Mouse (Mus musculus): ENCODE data around the gene Tm6sf1. TPM values are rescaled to one million over a fixed set of nuclear protein-coding genes. Genes with fewer than 3 reads are reported as not detected.

Tm6sf1 gene
- polyA plus RNA-seq, 1 experiment, result 115 TPM

- Histone ChIP-seq H3K36me3 (ENCODE audit: control insufficient read depth, insufficient read depth, low read length) (peaks cover 15% of the 10 kb centered on the region), H3K4me3 (ENCODE audit: extremely low read depth, insufficient read depth, insufficient read length) (no peak overlapping the region), H3K27me3 (ENCODE audit: control insufficient read depth, insufficient read depth, low read length) (no peaks in the 10 kb centered on the region), H3K4me1 (ENCODE audit: control insufficient read depth, insufficient read depth, insufficient read length) (peaks cover 2% of the 10 kb centered on the region; the same call in 1 of the 2 replicates), H3K27ac (ENCODE audit: insufficient read depth, low read length) (no peak overlapping the region)
- no peak for DNase-seq (ENCODE audit: low read depth in 1 of 2, low spot score in 2 of 2)
- no peak for TF ChIP-seq POLR2A (IDR thresholded peaks at IDR 0.05; ENCODE audit: low read depth, low read length)
- TF ChIP-seq CTCF (IDR thresholded peaks at IDR 0.05; ENCODE audit: extremely low read depth, insufficient read depth, insufficient read length, insufficient replicate concordance), result no peak
- 83% methylated on average over 9 of the region's 9 CpGs for WGBS
Measured at GRCm38 (mm10) chr7:81875372-81875771, 16.6 kb downstream of the Tm6sf1 start.

- H3K36me3 ChIP-seq (ENCODE audit: control insufficient read depth, insufficient read depth, low read length), result peaks cover 11% of the 10 kb centered on the region
- WGBS, result 85% methylated on average over 5 of the region's 5 CpGs
- H3K27me3 ChIP-seq (ENCODE audit: control insufficient read depth, insufficient read depth, low read length), result no peaks in the 10 kb centered on the region
- TF ChIP-seq POLR2A (IDR thresholded peaks at IDR 0.05; ENCODE audit: low read depth, low read length), result no peak
- TF ChIP-seq CTCF (IDR thresholded peaks at IDR 0.05; ENCODE audit: extremely low read depth, insufficient read depth, insufficient read length, insufficient replicate concordance), result no peak
- no peak overlapping the region for H3K4me3 ChIP-seq (ENCODE audit: extremely low read depth, insufficient read depth, insufficient read length)
- H3K27ac ChIP-seq (ENCODE audit: insufficient read depth, low read length), result peak overlapping the region; percentile 16
- DNase-seq (ENCODE audit: low read depth in 1 of 2, low spot score in 2 of 2), result no peak
- peaks cover 3% of the 10 kb centered on the region; the same call in 1 of the 2 replicates for H3K4me1 ChIP-seq (ENCODE audit: control insufficient read depth, insufficient read depth, insufficient read length)
Measured at GRCm38 (mm10) chr7:81880286-81880685, 21.5 kb downstream of the Tm6sf1 start.

GRCm38 (mm10) chr7:81880797-81881196 lies 22.0 kb downstream of the Tm6sf1 start:
- peaks cover 3% of the 10 kb centered on the region; the same call in 1 of the 2 replicates for H3K4me1 ChIP-seq (ENCODE audit: control insufficient read depth, insufficient read depth, insufficient read length)
- H3K27me3 ChIP-seq (ENCODE audit: control insufficient read depth, insufficient read depth, low read length), result no peaks in the 10 kb centered on the region
- H3K4me3 ChIP-seq (ENCODE audit: extremely low read depth, insufficient read depth, insufficient read length), result no peak overlapping the region
- DNase-seq (ENCODE audit: low read depth in 1 of 2, low spot score in 2 of 2), result peak in 1 of 2 experiments; percentile 54
- H3K36me3 ChIP-seq (ENCODE audit: control insufficient read depth, insufficient read depth, low read length), result peaks cover 11% of the 10 kb centered on the region
- WGBS, result 38% methylated on average over 4 of the region's 4 CpGs
- TF ChIP-seq POLR2A (IDR thresholded peaks at IDR 0.05; ENCODE audit: low read depth, low read length) (no peak), CTCF (IDR thresholded peaks at IDR 0.05; ENCODE audit: extremely low read depth, insufficient read depth, insufficient read length, insufficient replicate concordance) (no peak)
- H3K27ac ChIP-seq (ENCODE audit: insufficient read depth, low read length), result no peak overlapping the region

- no peak overlapping the region for H3K4me3 ChIP-seq (ENCODE audit: extremely low read depth, insufficient read depth, insufficient read length)
- peaks cover 9% of the 10 kb centered on the region for H3K36me3 ChIP-seq (ENCODE audit: control insufficient read depth, insufficient read depth, low read length)
- H3K27ac ChIP-seq (ENCODE audit: insufficient read depth, low read length), result peak overlapping the region; percentile 23; the same call in 1 of the 2 replicates
- H3K4me1 ChIP-seq (ENCODE audit: control insufficient read depth, insufficient read depth, insufficient read length), result peaks cover 3% of the 10 kb centered on the region; the same call in 1 of the 2 replicates
- DNase-seq (ENCODE audit: low read depth in 1 of 2, low spot score in 2 of 2), result no peak
- WGBS, result 75% methylated on average over 3 of the region's 3 CpGs
- TF ChIP-seq CTCF (IDR thresholded peaks at IDR 0.05; ENCODE audit: extremely low read depth, insufficient read depth, insufficient read length, insufficient replicate concordance), result no peak
- no peak for TF ChIP-seq POLR2A (IDR thresholded peaks at IDR 0.05; ENCODE audit: low read depth, low read length)
- no peaks in the 10 kb centered on the region for H3K27me3 ChIP-seq (ENCODE audit: control insufficient read depth, insufficient read depth, low read length)
Measured at GRCm38 (mm10) chr7:81881600-81881999, 22.8 kb downstream of the Tm6sf1 start.

GRCm38 (mm10) chr7:81885128-81885527 lies 26.3 kb downstream of the Tm6sf1 start:
- Histone ChIP-seq H3K36me3 (ENCODE audit: control insufficient read depth, insufficient read depth, low read length) (peaks cover 8% of the 10 kb centered on the region), H3K4me1 (ENCODE audit: control insufficient read depth, insufficient read depth, insufficient read length) (peaks cover 3% of the 10 kb centered on the region; the same call in 1 of the 2 replicates), H3K4me3 (ENCODE audit: extremely low read depth, insufficient read depth, insufficient read length) (no peak overlapping the region), H3K27ac (ENCODE audit: insufficient read depth, low read length) (no peak overlapping the region), H3K27me3 (ENCODE audit: control insufficient read depth, insufficient read depth, low read length) (no peaks in the 10 kb centered on the region)
- no peak for DNase-seq (ENCODE audit: low read depth in 1 of 2, low spot score in 2 of 2)
- 94% methylated on average over 4 of the region's 4 CpGs for WGBS
- TF ChIP-seq CTCF (IDR thresholded peaks at IDR 0.05; ENCODE audit: extremely low read depth, insufficient read depth, insufficient read length, insufficient replicate concordance) (no peak), POLR2A (IDR thresholded peaks at IDR 0.05; ENCODE audit: low read depth, low read length) (no peak)

- no peaks in the 10 kb centered on the region for H3K4me1 ChIP-seq (ENCODE audit: control insufficient read depth, insufficient read depth, insufficient read length)
- H3K27ac ChIP-seq (ENCODE audit: insufficient read depth, low read length), result no peak overlapping the region
- H3K4me3 ChIP-seq (ENCODE audit: extremely low read depth, insufficient read depth, insufficient read length), result no peak overlapping the region
- 76% methylated on average over 11 of the region's 11 CpGs for WGBS
- no peaks in the 10 kb centered on the region for H3K27me3 ChIP-seq (ENCODE audit: control insufficient read depth, insufficient read depth, low read length)
- no peaks in the 10 kb centered on the region for H3K36me3 ChIP-seq (ENCODE audit: control insufficient read depth, insufficient read depth, low read length)
- DNase-seq (ENCODE audit: low read depth in 1 of 2, low spot score in 2 of 2), result no peak
- TF ChIP-seq POLR2A (IDR thresholded peaks at IDR 0.05; ENCODE audit: low read depth, low read length) (no peak), CTCF (IDR thresholded peaks at IDR 0.05; ENCODE audit: extremely low read depth, insufficient read depth, insufficient read length, insufficient replicate concordance) (no peak)
Measured at GRCm38 (mm10) chr7:81899361-81899760, 40.6 kb downstream of the Tm6sf1 start.

GRCm38 (mm10) chr7:81904094-81904493 lies 45.3 kb downstream of the Tm6sf1 start:
- no peaks in the 10 kb centered on the region for H3K27me3 ChIP-seq (ENCODE audit: control insufficient read depth, insufficient read depth, low read length)
- H3K27ac ChIP-seq (ENCODE audit: insufficient read depth, low read length), result no peak overlapping the region
- no peak overlapping the region for H3K4me3 ChIP-seq (ENCODE audit: extremely low read depth, insufficient read depth, insufficient read length)
- WGBS, result 78% methylated on average over 4 of the region's 4 CpGs
- no peaks in the 10 kb centered on the region for H3K36me3 ChIP-seq (ENCODE audit: control insufficient read depth, insufficient read depth, low read length)
- no peaks in the 10 kb centered on the region for H3K4me1 ChIP-seq (ENCODE audit: control insufficient read depth, insufficient read depth, insufficient read length)
- no peak for DNase-seq (ENCODE audit: low read depth in 1 of 2, low spot score in 2 of 2)
- TF ChIP-seq CTCF (IDR thresholded peaks at IDR 0.05; ENCODE audit: extremely low read depth, insufficient read depth, insufficient read length, insufficient replicate concordance), result no peak
- no peak for TF ChIP-seq POLR2A (IDR thresholded peaks at IDR 0.05; ENCODE audit: low read depth, low read length)
